Mouse (Mus musculus) cerebellum, postnatal 10 days (tissue): ENCODE measurements around the gene Tcl1b3.

Source experiments
- DNase-seq, 2 experiments: peaks; one replicate each; pipeline ENCODE4 v3.0.0; 2021; ENCODE audit warnings: mixed read lengths in 2 of 2

Tcl1b3 gene

GRCm38 (mm10) chr12:105235091-105235490 lies 44.2 kb downstream of the Tcl1b3 start:
- no peak for DNase-seq

GRCm38 (mm10) chr12:105239060-105239459 lies 48.2 kb downstream of the Tcl1b3 start:
- DNase-seq: no peak
